Mouse (Mus musculus) intestine, embryonic 14.5 days (tissue): ENCODE measurements around the gene Vmn1r1. TPM values are rescaled to one million over a fixed set of nuclear protein-coding genes. Genes with fewer than 3 reads are reported as not detected.
"Not testable (repeated sequence)": the region's sequence is repeated elsewhere in the genome, so short reads cannot be mapped to it uniquely, and the experiment has no call there.

Source experiments
- ATAC-seq: fragments of 200-750 bp; cut with Nextera tagmentation; replicated peaks from 2 replicates; pipeline ENCODE4 v1.8.0; 2017; ENCODE audit warnings: low read depth, moderate number of reproducible peaks, moderate TSS enrichment, moderate library complexity; ENCODE audit not compliant: low FRiP score, low TSS enrichment
- DNase-seq: peaks from one replicate; pipeline ENCODE4 v3.0.0-alpha.2; 2018; ENCODE audit warnings: low spot score
- H3K27ac ChIP-seq: fragments of 300-500 bp; sonication (generic); 2 replicates; pipeline ENCODE4 v1.5.1; 2014; ENCODE audit warnings: low read depth, mild to moderate bottlenecking, control low read depth
- H3K27me3 ChIP-seq: fragments of 300-500 bp; sonication (generic); replicated peaks from 2 replicates; pipeline ENCODE4 v1.6.1; 2014; ENCODE audit warnings: low read length, control low read depth; ENCODE audit not compliant: control insufficient read depth, insufficient read depth
- H3K36me3 ChIP-seq: fragments of 300-500 bp; sonication (generic); 2 replicates; pipeline ENCODE4 v1.6.1; 2014; ENCODE audit warnings: low read length, control low read depth; ENCODE audit not compliant: control insufficient read depth, insufficient read depth
- H3K4me1 ChIP-seq: fragments of 300-500 bp; sonication (generic); replicated peaks from 2 replicates; pipeline ENCODE4 v1.6.1; 2014; ENCODE audit warnings: low read length, control low read depth, mixed read lengths; ENCODE audit not compliant: control insufficient read depth, insufficient read depth
- H3K4me2 ChIP-seq: fragments of 300-500 bp; sonication (generic); 2 replicates; pipeline ENCODE4 v1.6.1; 2014; ENCODE audit warnings: low read length
- H3K4me3 ChIP-seq: fragments of 300-500 bp; sonication (generic); 2 replicates; pipeline ENCODE4 v1.5.1; 2014; ENCODE audit warnings: low read depth, low read length, control low read depth, mixed read lengths
- H3K9ac ChIP-seq: fragments of 300-500 bp; sonication (generic); 2 replicates; pipeline ENCODE4 v1.6.1; 2014; ENCODE audit warnings: mild to moderate bottlenecking, low read length
- H3K9me3 ChIP-seq: fragments of 300-500 bp; sonication (generic); 2 replicates; pipeline ENCODE4 v1.6.1; 2016; ENCODE audit warnings: low read length, control low read depth; ENCODE audit not compliant: control insufficient read depth
- WGBS: fragments of 180-500 bp; shearing (Covaris S2); extraction: QIAGEN DNeasy Blood & Tissue Kit; methylation state at CpG from one replicate; pipeline ENCODE4 v1.1.7; 2014; 5-methylcytosine and 5-hydroxymethylcytosine counted together
- polyA plus RNA-seq: library from polyadenylated mRNA; unstranded; fragments of >200 nt; fragmentation: Nextera tagmentation; extraction: Ambion mirVana; gene quantifications from 2 replicates; pipeline ENCODE4 v1.2.1, GENCODE M21; 2014

Gene Vmn1r1
- polyA plus RNA-seq, 1 experiment from 2014 or later: not detected

- not testable (repeated sequence) for H3K4me2 ChIP-seq, ATAC-seq, H3K4me1 ChIP-seq, H3K4me3 ChIP-seq, H3K9ac ChIP-seq, DNase-seq, H3K27ac ChIP-seq, H3K27me3 ChIP-seq, H3K9me3 ChIP-seq, H3K36me3 ChIP-seq
- WGBS: 90% methylated on average over 19 of the region's 19 CpGs
Observed at GRCm38 (mm10) chr1:182176985-182177384, 12.7 kb upstream of the Vmn1r1 start.

- 81% methylated on average over 6 of the region's 6 CpGs for WGBS
- not testable (repeated sequence) for H3K27me3 ChIP-seq, H3K27ac ChIP-seq, H3K9ac ChIP-seq, H3K4me3 ChIP-seq, DNase-seq, H3K4me1 ChIP-seq, H3K4me2 ChIP-seq, ATAC-seq, H3K9me3 ChIP-seq, H3K36me3 ChIP-seq
Observed at GRCm38 (mm10) chr1:182170206-182170605, 5.9 kb upstream of the Vmn1r1 start.

GRCm38 (mm10) chr1:182162951-182163350 is 1.3 kb downstream of the Vmn1r1 start:
- ATAC-seq (no peak), DNase-seq (no peak)
- Histone ChIP-seq H3K4me1 (no peaks in the 10 kb centered on the region), H3K36me3 (no peaks in the 10 kb centered on the region), H3K27ac (no peak overlapping the region), H3K9me3 (no peaks in the 10 kb centered on the region), H3K4me3 (no peak overlapping the region), H3K4me2 (no peak overlapping the region), H3K27me3 (no peaks in the 10 kb centered on the region), H3K9ac (no peak overlapping the region)
- WGBS: 46% methylated on average over 5 of the region's 5 CpGs

GRCm38 (mm10) chr1:182159575-182159974 is 4.7 kb downstream of the Vmn1r1 start:
- H3K4me2 ChIP-seq: no peak overlapping the region
- no peaks in the 10 kb centered on the region for H3K36me3 ChIP-seq
- H3K4me1 ChIP-seq: no peaks in the 10 kb centered on the region
- no peaks in the 10 kb centered on the region for H3K9me3 ChIP-seq
- H3K27ac ChIP-seq: no peak overlapping the region
- ATAC-seq: no peak
- no peak for DNase-seq
- no peaks in the 10 kb centered on the region for H3K27me3 ChIP-seq
- WGBS: 88% methylated on average over 3 of the region's 3 CpGs
- no peak overlapping the region for H3K4me3 ChIP-seq
- no peak overlapping the region for H3K9ac ChIP-seq

GRCm38 (mm10) chr1:182157734-182158133 is 6.6 kb downstream of the Vmn1r1 start:
- H3K9me3 ChIP-seq: no peaks in the 10 kb centered on the region
- WGBS: 71% methylated on average over 4 of the region's 4 CpGs
- no peak overlapping the region for H3K9ac ChIP-seq
- H3K36me3 ChIP-seq: no peaks in the 10 kb centered on the region
- H3K4me3 ChIP-seq: no peak overlapping the region
- H3K4me1 ChIP-seq: no peaks in the 10 kb centered on the region
- no peaks in the 10 kb centered on the region for H3K27me3 ChIP-seq
- no peak for DNase-seq
- H3K27ac ChIP-seq: no peak overlapping the region
- H3K4me2 ChIP-seq: no peak overlapping the region
- ATAC-seq: no peak

GRCm38 (mm10) chr1:182149966-182150365 is 14.3 kb downstream of the Vmn1r1 start:
- Histone ChIP-seq H3K27ac (no peak overlapping the region), H3K9me3 (no peaks in the 10 kb centered on the region), H3K4me1 (no peaks in the 10 kb centered on the region), H3K4me3 (no peak overlapping the region), H3K9ac (no peak overlapping the region), H3K27me3 (no peaks in the 10 kb centered on the region), H3K36me3 (no peaks in the 10 kb centered on the region), H3K4me2 (no peak overlapping the region)
- DNase-seq (no peak), ATAC-seq (no peak)
- WGBS: 92% methylated on average over 2 of the region's 2 CpGs

- Histone ChIP-seq H3K9me3 (no peaks in the 10 kb centered on the region), H3K4me2 (no peak overlapping the region), H3K4me3 (no peak overlapping the region), H3K4me1 (no peaks in the 10 kb centered on the region), H3K27me3 (no peaks in the 10 kb centered on the region), H3K36me3 (no peaks in the 10 kb centered on the region), H3K27ac (no peak overlapping the region), H3K9ac (no peak overlapping the region)
- DNase-seq: no peak
- no peak for ATAC-seq
- 76% methylated on average over 7 of the region's 7 CpGs for WGBS
Observed at GRCm38 (mm10) chr1:182148864-182149514, 15.3 kb downstream of the Vmn1r1 start.

GRCm38 (mm10) chr1:182145546-182145945 is 18.7 kb downstream of the Vmn1r1 start:
- ATAC-seq: no peak
- WGBS: 46% methylated on average over 5 of the region's 5 CpGs
- no peak for DNase-seq

GRCm38 (mm10) chr1:182143288-182143687 is 21.0 kb downstream of the Vmn1r1 start:
- no peaks in the 10 kb centered on the region for H3K27me3 ChIP-seq
- ATAC-seq: no peak
- no peak overlapping the region for H3K27ac ChIP-seq
- DNase-seq: no peak
- WGBS: 79% methylated on average over 8 of the region's 8 CpGs
- H3K4me2 ChIP-seq: no peak overlapping the region
- no peaks in the 10 kb centered on the region for H3K36me3 ChIP-seq
- H3K4me3 ChIP-seq: no peak overlapping the region
- no peaks in the 10 kb centered on the region for H3K9me3 ChIP-seq
- H3K4me1 ChIP-seq: 0 out of 2 replicates have a peak, but pooled peaks cover 2% of the 10 kb centered on the region
- no peak overlapping the region for H3K9ac ChIP-seq

More at GRCm38 (mm10) chr1:182145546-182145945, 18.7 kb downstream of the Vmn1r1 start:
- H3K36me3 ChIP-seq: no peaks in the 10 kb centered on the region
- no peak overlapping the region for H3K4me3 ChIP-seq
- H3K27me3 ChIP-seq: no peaks in the 10 kb centered on the region
- no peak overlapping the region for H3K9ac ChIP-seq
- no peaks in the 10 kb centered on the region for H3K4me1 ChIP-seq
- H3K4me2 ChIP-seq: no peak overlapping the region
- no peak overlapping the region for H3K27ac ChIP-seq
- H3K9me3 ChIP-seq: no peaks in the 10 kb centered on the region
